Mouse (Mus musculus): ENCODE measurements at regions not wholly inside any gene's neighbourhood (a gene's known extent, or its start where the extent isn't known, plus 50 kb on each side); places are given as distances from the start of the nearest gene placed in this dataset.
"Not testable (repeated sequence)": the region's sequence is repeated elsewhere in the genome, so short reads cannot be mapped to it uniquely, and the experiment has no call there.

DNA sequence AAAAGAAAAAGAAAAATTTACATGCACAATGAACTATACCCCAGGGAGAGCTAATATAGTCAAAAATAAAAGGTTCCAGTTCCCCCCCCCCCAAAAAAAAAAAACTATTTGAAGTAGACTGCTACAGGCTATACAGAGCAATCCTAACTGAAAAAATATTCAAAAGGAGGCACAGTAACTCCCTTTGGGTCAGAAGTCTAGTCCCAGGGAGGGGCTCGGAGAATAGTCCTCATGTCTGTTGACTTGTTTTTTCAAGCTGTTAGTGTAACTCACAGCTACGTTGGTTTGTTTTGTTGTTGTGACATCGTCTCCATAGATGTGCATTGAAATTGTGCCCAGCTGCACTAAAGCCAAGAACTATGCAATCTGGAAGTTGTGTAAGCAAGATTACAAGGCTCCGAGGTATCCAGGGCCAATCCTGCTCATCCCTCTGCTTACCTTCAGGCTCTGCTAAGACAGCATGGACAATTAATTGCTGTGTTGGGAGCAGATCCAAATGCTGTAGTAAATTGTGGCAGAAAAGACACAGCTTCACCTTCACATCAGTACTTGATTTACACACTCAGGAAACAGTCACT lies 137.2 kb upstream of the Pnpt1 start:
- peak; percentile 76 for DNase-seq

DNA sequence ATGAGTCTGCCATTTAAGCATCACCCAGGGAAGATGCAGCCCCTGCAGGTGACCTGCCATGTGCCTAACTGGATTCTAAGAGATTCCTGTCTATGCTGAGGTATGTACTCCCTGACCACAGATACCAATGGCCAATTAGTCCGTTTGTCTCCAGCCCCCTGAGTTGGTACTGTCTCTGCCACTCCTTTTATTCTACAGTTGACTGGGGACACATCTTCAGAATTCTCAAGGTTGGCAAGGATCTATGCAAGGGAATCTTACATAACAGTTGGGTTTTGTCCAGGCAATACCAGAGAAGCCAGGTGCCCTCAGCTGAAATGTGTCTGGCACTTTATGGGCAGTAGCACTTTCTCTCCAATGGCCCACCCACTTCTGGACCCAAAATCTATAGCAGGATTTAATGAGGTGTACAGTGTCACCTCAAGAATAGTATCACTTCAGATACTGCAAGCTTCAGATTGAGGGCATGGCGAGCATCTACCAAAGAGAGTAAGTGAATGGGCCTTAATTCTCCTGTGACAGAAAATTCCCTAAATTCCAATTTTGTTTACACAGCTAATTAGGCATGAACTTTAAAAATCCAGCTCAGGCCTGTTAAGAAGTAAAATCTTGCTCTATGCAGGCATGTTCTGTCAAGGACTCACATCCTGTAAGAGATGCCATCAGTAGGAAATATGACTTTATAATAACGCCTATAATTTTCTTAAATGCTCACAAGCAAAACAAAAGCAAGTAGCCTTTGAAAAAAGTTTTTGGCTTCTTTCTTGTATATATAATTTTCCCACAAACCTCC lies 132.0 kb upstream of the Pnpt1 start:
- no peak for DNase-seq

DNA sequence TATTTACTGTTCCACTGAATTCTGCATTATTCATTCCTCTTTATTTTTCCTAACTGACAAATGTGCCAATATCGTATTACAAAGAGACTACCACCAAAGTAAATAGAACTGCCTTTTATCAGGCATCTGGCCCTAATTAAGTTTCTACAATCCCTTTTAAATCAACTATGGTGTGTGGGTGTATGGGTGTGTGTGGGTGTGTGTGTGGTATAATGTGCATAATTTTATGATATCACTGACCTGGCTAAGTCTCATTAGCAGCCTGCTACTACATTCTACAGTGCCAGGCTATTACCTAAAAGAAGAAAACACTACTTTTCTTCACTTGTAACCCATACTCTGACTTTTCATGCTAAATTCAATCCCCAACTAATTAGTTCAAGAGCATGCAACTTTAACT lies 131.3 kb upstream of the Pnpt1 start:
- DNase-seq, result no peak

DNA sequence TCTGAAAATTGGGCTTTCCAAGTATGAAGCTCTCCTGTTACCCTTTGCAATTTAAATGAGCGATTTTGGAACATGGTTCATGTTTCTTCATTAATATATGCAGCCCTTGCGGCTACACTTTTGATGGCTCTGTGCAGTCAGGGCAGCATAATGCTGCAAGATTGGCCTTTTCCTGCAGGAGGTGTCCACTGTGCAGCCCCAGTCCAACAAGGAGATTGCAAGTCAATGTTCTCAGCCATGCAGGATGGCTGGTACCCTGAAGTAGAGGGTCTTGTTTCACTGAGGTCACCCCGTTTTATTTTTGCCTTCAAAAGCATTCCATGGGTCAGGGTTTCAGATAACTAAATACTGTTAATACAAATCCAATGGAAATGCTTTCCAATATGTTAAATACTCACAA lies 130.9 kb upstream of the Pnpt1 start:
- no peak for DNase-seq

DNA sequence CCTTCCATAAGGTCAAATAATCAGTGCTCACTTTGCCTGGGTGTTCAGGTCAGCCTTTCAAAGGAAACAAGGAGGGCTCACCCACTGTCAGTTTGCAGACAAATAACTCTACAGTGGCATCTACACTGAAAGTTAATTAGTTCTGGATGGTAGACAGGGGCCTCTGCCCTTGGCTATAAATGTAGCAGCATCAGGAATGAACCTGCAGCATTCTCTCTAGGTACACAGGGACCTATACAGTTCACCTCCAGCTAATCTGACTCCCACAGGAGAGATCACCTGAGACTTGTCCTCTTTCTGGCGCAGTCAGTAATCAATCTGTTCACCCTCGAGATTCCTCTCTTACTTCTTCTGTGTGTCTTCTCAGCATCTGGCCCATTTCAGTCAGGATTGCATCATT lies 130.3 kb upstream of the Pnpt1 start:
- DNase-seq, result no peak

DNA sequence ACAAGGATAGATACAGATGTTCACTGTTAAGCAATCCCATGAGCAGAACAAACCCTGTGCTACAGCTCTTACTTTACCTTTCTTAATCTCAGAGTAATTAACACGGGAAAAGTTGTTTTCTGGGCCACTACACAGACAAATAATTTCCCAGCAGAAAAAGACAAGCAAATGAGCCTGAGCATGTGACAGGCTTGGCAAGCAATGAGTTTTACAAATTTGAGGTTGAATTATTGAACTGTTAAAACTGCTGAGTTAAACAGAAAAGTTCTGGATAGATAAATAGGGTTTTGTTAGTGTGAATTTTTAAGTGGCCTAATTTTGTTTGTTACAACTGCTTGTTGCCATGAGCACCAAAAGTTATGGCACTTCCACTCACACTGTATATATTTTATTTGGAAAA lies 113.1 kb upstream of the Pnpt1 start:
- DNase-seq, result no peak

DNA sequence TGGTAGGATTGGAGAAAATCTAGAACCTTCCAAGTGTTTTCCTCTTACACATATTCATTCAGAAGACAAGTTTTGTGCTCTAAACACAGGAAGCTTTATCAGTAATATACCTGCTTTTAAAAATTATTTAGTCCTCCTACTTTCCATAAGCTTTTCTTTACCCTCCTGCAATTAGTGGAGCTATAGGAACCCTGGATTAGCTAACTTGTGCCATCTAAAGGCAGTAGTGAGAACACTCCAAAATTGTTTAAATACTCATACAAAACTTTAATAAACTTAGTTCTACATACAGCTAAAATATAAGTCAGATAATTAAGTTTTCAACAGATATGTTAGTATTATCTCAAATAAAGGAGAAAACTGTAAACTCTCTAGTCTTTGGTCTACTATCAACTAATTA lies 89.7 kb upstream of the Pnpt1 start:
- DNase-seq, result no peak

DNA sequence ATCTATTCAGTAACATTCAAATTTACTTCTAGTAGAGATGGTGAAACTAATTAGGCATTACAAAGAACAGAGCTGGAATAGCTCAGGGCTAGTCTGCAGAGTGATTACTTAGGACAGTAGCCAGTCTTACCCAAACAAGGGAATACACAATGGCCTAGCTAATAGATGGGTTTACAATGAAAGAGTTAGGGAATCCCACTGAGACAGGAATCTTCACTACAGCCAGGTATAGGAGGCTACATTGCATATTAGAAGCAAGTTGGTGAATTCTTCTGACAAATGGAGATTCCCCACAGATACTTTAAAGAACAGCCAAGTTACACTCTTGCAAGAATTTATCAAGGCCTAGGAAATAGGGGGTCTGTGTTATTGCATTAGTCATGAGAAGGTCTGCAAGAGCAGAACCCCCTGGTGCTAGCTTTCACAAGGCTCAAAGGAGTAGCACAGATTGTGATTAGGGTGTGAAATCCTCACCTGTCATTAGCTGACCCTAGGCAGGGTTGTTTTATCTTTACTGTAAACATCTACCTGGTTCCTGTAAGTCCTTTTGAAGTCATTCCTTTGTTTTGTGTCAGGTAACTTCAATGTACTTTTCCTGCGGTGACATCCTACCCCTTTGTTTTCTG lies 82.4 kb upstream of the Pnpt1 start:
- not testable (repeated sequence) for DNase-seq

DNA sequence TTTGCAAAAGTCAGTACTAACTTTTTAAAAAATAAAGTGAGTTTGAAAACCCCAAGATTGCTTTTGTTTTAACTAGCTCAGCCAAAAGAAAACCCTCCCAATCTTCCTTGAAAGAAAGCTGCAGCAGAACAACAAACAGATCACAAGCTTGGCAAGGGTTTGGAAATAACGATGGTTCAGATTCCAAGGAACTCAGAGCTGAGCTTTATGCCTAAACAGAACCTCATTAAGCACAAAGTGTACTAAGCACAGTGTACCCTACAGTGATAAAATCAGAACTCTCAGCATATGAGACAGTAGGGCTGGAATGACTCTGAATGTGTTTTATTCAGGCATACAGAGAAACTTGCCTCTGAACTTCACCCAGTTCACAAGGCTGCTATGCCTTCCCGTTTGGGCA lies 77.9 kb upstream of the Pnpt1 start:
- DNase-seq, result no peak

DNA sequence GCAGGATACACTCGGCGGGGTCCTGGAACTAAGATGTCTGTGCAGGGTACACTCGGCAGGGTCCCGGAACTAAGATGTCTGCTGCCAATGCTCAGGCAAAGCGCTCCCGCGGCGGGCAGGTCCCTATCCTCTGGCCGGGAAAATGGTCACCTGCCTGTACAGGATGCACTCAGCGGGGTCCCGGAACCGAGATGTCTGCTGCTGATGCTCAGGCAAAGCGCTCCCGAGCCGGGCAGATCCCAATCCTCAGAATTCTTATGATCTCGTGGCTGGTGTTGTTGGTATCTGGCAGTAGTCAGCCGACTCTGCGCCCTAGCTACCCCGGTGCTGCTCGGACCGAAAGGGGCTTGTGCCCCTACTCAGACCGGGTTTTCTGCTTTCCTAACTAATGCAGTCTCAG lies 61.0 kb upstream of the Pnpt1 start:
- DNase-seq, result not testable (repeated sequence)

DNA sequence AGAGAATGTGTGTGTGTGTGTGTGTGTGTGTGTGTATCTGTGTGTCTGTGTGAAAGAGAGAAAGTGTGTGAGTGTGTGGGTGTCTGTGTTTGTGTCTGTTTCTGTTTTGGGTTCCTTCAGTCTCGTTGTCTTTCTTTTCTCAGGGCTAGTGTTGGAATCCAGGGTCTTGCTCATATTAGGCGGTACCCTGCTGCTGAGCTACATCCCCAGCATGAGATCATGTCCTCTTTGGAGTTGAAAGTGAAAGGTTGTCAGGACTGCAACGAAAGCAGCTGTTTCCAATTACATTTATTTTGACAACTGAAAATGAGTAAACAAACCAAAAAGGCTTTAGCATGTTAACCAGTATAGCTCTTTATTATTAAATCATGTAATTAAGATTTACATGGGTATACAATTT lies 58.3 kb upstream of the Pnpt1 start:
- no peak for DNase-seq
